Mouse (Mus musculus): ENCODE measurements around the gene Fam214b. TPM values are rescaled to one million over a fixed set of nuclear protein-coding genes. Genes with fewer than 3 reads are reported as not detected.

Gene Fam214b
- total and polyA plus RNA-seq, 2 experiments: 4.0 to 6.2 TPM

DNA sequence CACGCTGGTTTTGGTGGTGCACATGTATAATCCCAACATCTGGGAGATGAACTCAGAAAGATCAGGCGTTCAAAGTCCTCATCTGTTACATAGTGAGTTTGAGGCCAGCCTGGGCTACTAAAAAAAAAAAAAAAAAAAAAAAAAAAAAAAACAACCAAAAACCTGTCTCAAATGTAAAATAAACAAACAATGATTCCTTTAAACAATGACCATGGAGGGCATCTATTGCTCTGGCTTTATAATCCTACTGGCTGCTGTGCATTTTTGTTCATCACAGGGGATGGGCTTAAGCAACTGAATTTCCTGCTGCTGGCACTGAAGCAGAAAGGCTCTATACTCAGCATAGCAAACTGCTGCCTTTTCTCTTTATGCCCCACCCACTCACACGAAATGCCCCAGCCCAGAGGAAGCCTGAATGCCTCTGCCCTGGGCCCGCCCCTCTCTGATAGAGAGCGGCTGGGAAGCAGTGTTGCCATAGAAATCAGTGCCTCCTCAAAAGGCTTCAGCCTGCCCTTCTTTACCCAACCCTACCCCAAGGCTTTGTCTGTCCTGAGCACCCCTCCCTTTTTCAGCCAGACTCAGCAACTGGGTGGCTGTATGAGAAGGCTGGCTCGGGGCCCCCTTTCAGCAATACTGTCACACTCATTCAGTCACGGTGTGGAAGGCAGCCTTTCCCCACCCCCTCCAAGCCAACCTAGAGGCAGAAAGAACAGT, 2.2 kb downstream of the Fam214b start:
- TF ChIP-seq POLR2A (IDR thresholded peaks at IDR 0.05; ENCODE audit: extremely low read depth, insufficient read depth, low read length) (no peak), CTCF (IDR thresholded peaks at IDR 0.05; ENCODE audit: low read depth, low read length) (no peak)
- no peak for DNase-seq (ENCODE audit: extremely low read depth, low read depth, low spot score)
- H3K4me1 ChIP-seq (ENCODE audit: control insufficient read depth, insufficient read depth, low read length): peaks cover 17% of the 10 kb centered on the region
- peak overlapping the region; percentile 32 for H3K27ac ChIP-seq (replicated peaks; ENCODE audit: insufficient read depth, low read depth, low read length)
- no peaks in the 10 kb centered on the region for H3K79me2 ChIP-seq (ENCODE audit: control insufficient read depth, insufficient read depth, low read length)
- H3K27me3 ChIP-seq (ENCODE audit: control insufficient read depth, insufficient read depth, low read length): no peaks in the 10 kb centered on the region
- no peaks in the 10 kb centered on the region for H3K36me3 ChIP-seq (ENCODE audit: control insufficient read depth, insufficient read depth, low read length)
- no peak overlapping the region for H3K4me3 ChIP-seq (ENCODE audit: insufficient read depth, low read depth, low read length)
- no peak overlapping the region for H3K9ac ChIP-seq (ENCODE audit: low read depth, low read length)
- 47% methylated on average over 7 of the region's 7 CpGs for WGBS

DNA sequence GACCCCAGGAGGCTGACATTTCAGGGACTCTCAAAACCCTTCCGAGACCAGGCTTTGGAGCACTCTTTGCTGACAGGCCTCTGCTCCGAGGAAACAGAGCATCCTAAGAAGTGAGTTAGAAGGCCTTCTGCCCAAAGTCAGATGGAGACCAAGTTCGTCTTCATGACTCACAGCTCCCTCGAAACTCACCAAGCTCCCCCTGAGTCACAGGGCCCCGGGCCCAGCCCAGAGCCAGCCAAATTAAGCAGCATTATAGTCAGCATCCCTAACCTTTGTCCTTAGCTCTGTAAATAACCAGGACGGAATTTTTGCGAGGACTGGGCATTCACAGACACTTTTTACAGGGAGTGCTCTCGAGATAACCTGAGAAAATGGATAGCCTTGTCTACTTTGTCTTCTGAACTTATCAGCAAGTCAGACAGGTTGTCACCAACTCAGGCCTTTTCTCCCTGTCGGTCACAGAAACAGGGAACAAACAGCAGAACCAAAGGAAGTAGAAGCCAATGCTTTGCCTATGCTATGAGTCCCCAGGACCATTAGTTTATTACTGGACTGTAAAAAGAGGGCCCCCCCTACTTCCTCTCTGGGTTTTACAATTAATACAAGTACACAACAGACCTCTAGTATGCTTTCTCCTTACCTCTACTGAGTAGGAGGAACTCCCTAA, 5.0 kb downstream of the Fam214b start:
- WGBS: 64% methylated on average over 9 of the region's 9 CpGs
- Histone ChIP-seq H3K9ac (ENCODE audit: low read depth, low read length) (no peak overlapping the region), H3K27me3 (ENCODE audit: control insufficient read depth, insufficient read depth, low read length) (no peaks in the 10 kb centered on the region), H3K79me2 (ENCODE audit: control insufficient read depth, insufficient read depth, low read length) (no peaks in the 10 kb centered on the region), H3K4me3 (ENCODE audit: insufficient read depth, low read depth, low read length) (no peak overlapping the region), H3K4me1 (ENCODE audit: control insufficient read depth, insufficient read depth, low read length) (peaks cover 17% of the 10 kb centered on the region), H3K36me3 (ENCODE audit: control insufficient read depth, insufficient read depth, low read length) (no peaks in the 10 kb centered on the region), H3K27ac (replicated peaks; ENCODE audit: insufficient read depth, low read depth, low read length) (no peak overlapping the region)
- DNase-seq (ENCODE audit: extremely low read depth, low read depth, low spot score): no peak
- no peak for TF ChIP-seq CTCF (IDR thresholded peaks at IDR 0.05; ENCODE audit: low read depth, low read length)
- no peak for TF ChIP-seq POLR2A (IDR thresholded peaks at IDR 0.05; ENCODE audit: extremely low read depth, insufficient read depth, low read length)

DNA sequence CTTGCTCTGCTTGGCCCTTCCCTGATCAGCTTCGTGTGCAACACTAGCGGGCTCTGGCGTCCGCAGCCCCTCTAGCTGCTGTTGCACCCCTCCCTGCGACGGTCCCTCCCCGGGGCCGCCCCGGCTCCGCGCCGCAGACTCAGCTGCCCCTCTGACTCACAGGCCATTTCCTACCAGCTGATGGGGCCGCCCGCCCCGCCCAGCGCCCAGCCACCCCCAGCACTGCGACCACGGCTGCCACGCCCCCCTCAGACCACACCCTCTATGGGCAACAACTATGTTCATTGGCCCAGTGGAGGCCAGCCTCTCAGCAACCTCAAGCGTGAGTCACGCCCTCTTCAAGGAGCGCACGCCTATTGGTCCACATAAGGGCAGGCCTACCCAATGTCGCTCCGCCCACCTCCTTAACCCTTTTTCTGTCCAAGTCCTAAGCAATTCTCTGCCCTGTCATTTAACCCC, 5.9 kb downstream of the Fam214b start:
- peak overlapping the region; percentile 83 for H3K9ac ChIP-seq (ENCODE audit: low read depth, low read length)
- H3K79me2 ChIP-seq (ENCODE audit: control insufficient read depth, insufficient read depth, low read length): no peaks in the 10 kb centered on the region
- DNase-seq (ENCODE audit: extremely low read depth, low read depth, low spot score): peak; percentile 95
- H3K4me3 ChIP-seq (ENCODE audit: insufficient read depth, low read depth, low read length): peak overlapping the region; percentile 86
- WGBS: under 1% methylated on average over 25 of the region's 25 CpGs
- H3K36me3 ChIP-seq (ENCODE audit: control insufficient read depth, insufficient read depth, low read length): no peaks in the 10 kb centered on the region
- TF ChIP-seq CTCF (IDR thresholded peaks at IDR 0.05; ENCODE audit: low read depth, low read length): no peak
- TF ChIP-seq POLR2A (IDR thresholded peaks at IDR 0.05; ENCODE audit: extremely low read depth, insufficient read depth, low read length): peak; percentile 85; the same call in 1 of the 2 replicates
- peaks cover 15% of the 10 kb centered on the region for H3K4me1 ChIP-seq (ENCODE audit: control insufficient read depth, insufficient read depth, low read length)
- peak overlapping the region; percentile 60 for H3K27ac ChIP-seq (replicated peaks; ENCODE audit: insufficient read depth, low read depth, low read length)
- H3K27me3 ChIP-seq (ENCODE audit: control insufficient read depth, insufficient read depth, low read length): no peaks in the 10 kb centered on the region

DNA sequence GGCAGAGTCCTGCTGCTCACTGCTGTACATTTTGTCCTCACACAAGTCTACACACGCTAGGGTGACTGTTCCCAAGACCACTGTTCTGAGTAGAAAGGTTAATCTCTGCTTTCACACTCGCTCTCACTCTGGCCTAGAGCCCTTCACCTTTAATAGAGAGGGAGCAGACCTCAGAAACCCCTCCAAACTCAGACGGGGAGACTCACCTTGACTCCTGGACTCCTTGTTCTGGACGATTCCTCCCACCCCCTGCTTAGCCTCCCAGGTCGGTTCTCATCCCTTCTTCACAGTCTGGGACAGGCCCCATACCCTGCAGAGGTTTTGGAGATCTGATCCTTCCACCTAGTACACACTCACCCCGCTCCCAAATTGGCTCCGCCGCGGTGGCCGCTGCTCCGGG, 6.4 kb downstream of the Fam214b start:
- peaks cover 13% of the 10 kb centered on the region for H3K4me1 ChIP-seq (ENCODE audit: control insufficient read depth, insufficient read depth, low read length)
- no peaks in the 10 kb centered on the region for H3K79me2 ChIP-seq (ENCODE audit: control insufficient read depth, insufficient read depth, low read length)
- no peaks in the 10 kb centered on the region for H3K27me3 ChIP-seq (ENCODE audit: control insufficient read depth, insufficient read depth, low read length)
- H3K4me3 ChIP-seq (ENCODE audit: insufficient read depth, low read depth, low read length): peak overlapping the region; percentile 86
- TF ChIP-seq POLR2A (IDR thresholded peaks at IDR 0.05; ENCODE audit: extremely low read depth, insufficient read depth, low read length): no peak
- TF ChIP-seq CTCF (IDR thresholded peaks at IDR 0.05; ENCODE audit: low read depth, low read length): no peak
- peak overlapping the region; percentile 83 for H3K9ac ChIP-seq (ENCODE audit: low read depth, low read length)
- H3K27ac ChIP-seq (replicated peaks; ENCODE audit: insufficient read depth, low read depth, low read length): peak overlapping the region; percentile 60
- DNase-seq (ENCODE audit: extremely low read depth, low read depth, low spot score): no peak
- no peaks in the 10 kb centered on the region for H3K36me3 ChIP-seq (ENCODE audit: control insufficient read depth, insufficient read depth, low read length)
- 2% methylated on average over 11 of the region's 11 CpGs for WGBS

DNA sequence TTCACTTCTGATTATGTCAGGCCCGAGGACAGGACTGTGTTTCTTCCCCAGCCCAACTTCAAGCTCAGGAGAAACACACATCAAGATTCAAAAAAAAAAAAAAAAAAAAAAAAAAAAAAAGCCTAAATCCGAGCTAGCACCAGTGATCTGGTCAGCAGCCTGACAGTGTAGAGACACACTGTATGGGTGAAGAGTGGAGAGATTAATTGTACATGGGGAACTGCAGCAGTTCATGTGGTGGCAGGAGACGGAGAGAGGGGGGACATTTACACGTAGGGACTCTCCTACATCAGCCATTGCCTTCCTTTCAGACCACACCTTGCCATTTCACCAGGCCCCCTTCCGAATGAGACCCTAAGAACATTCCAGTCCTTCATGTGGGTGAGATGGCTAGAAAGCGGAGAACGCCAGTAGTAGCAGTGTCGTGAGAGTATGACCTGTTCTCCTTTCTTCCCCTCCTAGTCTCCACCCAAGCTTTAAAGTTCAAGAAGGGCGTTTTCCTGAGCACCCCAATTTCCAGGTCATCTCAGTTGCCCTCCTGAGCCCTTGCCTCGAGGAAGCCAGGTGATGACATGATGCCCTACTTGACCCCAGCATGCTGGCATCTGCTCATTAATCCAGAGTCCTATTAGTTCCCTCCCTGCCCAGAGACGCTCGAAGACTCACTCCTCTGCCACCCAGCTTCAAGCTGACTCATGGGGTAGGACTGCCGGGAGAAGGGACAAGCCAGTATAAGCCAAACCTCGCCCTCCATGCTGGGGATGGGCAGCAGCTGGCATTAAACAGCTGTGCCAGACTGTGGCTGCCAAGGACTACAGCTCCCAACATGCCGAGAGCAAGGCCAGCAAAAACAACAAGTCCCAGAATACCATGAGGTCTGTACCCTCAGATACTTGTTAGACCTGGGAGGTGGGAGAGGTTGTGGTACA, 7.2 kb downstream of the Fam214b start:
- WGBS: 43% methylated on average over 15 of the region's 15 CpGs
- H3K79me2 ChIP-seq (ENCODE audit: control insufficient read depth, insufficient read depth, low read length): no peaks in the 10 kb centered on the region
- no peak for TF ChIP-seq CTCF (IDR thresholded peaks at IDR 0.05; ENCODE audit: low read depth, low read length)
- TF ChIP-seq POLR2A (IDR thresholded peaks at IDR 0.05; ENCODE audit: extremely low read depth, insufficient read depth, low read length): no peak
- DNase-seq (ENCODE audit: extremely low read depth, low read depth, low spot score): peak; percentile 66
- H3K36me3 ChIP-seq (ENCODE audit: control insufficient read depth, insufficient read depth, low read length): no peaks in the 10 kb centered on the region
- H3K9ac ChIP-seq (ENCODE audit: low read depth, low read length): peak overlapping the region; percentile 83
- peak overlapping the region; percentile 86 for H3K4me3 ChIP-seq (ENCODE audit: insufficient read depth, low read depth, low read length)
- H3K27ac ChIP-seq (replicated peaks; ENCODE audit: insufficient read depth, low read depth, low read length): peak overlapping the region; percentile 1; the same call in 1 of the 2 replicates
- H3K4me1 ChIP-seq (ENCODE audit: control insufficient read depth, insufficient read depth, low read length): peaks cover 10% of the 10 kb centered on the region
- H3K27me3 ChIP-seq (ENCODE audit: control insufficient read depth, insufficient read depth, low read length): no peaks in the 10 kb centered on the region

All from liver, adult 2 months (tissue).